Mouse (Mus musculus): ENCODE measurements around the gene Olfr972. TPM values are rescaled to one million over a fixed set of nuclear protein-coding genes. Genes with fewer than 3 reads are reported as not detected.
A peak's percentile ranks its signal among the peaks of the same experiment; 100 is the strongest.
"Not testable (repeated sequence)": the region's sequence is repeated elsewhere in the genome, so short reads cannot be mapped to it uniquely, and the experiment has no call there.

Gene Olfr972
- polyA plus RNA-seq (2015; fragmentation: Nextera tagmentation; extraction: Ambion mirVana): not detected in 2 replicates

DNA sequence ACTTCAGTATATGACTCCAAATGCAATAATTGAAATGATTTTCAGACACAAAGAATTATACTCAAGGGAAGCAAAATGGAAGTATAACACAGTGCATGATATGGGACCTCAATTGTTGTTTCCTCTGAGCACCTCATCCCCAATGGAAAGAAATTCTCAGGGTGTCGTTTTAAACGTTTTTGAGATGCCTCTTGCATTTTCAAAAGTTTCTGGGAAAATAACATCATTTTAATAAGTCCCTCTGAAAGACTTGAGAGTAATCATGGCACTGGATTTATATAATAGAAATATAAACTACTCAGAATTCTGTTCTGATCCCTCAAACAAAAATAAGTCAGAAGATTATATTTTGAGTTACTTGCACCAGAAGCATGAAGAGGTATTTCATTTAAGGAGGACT lies at the start of gene Olfr972:
Olfr972 (plus strand) TSS at position 301 of the 400 bp plus-strand sequence.
- Histone ChIP-seq H3K4me3 (ENCODE audit: low read depth, low read length) (no peak within 1 kb of the TSS), H3K27ac (ENCODE audit: low read length) (no peak within 1 kb of the TSS), H3K4me2 (ENCODE audit: low read length) (no peak within 1 kb of the TSS), H3K4me1 (ENCODE audit: control insufficient read depth, insufficient read depth, low read length) (no peaks in the 10 kb centered on the region), H3K36me3 (ENCODE audit: control insufficient read depth, insufficient read depth, low read length) (no peaks in the 10 kb centered on the region), H3K9me3 (replicated peaks; ENCODE audit: control insufficient read depth, low read length, poor library complexity, severe bottlenecking) (no peaks in the 10 kb centered on the region), H3K9ac (ENCODE audit: low read depth, low read length) (no peak within 1 kb of the TSS), H3K27me3 (ENCODE audit: control insufficient read depth, insufficient read depth, low read depth, low read length) (no peaks in the 10 kb centered on the region)
- 80% methylated on average over 2 of the region's 2 CpGs for WGBS
- no peak for ATAC-seq

GRCm38 (mm10) chr9:39836576-39836975 lies 29.6 kb upstream of the Olfr972 start, which contains the start of gene Olfr971:
Gene Olfr971, plus strand, starts transcription at chr9:39836876.
- not testable (repeated sequence) for H3K9ac ChIP-seq (ENCODE audit: low read depth, low read length); H3K27ac ChIP-seq (ENCODE audit: low read length); H3K27me3 ChIP-seq (ENCODE audit: control insufficient read depth, insufficient read depth, low read depth, low read length); H3K4me1 ChIP-seq (ENCODE audit: control insufficient read depth, insufficient read depth, low read length); ATAC-seq; H3K9me3 ChIP-seq (replicated peaks; ENCODE audit: control insufficient read depth, low read length, poor library complexity, severe bottlenecking); H3K36me3 ChIP-seq (ENCODE audit: control insufficient read depth, insufficient read depth, low read length); H3K4me3 ChIP-seq (ENCODE audit: low read depth, low read length); H3K4me2 ChIP-seq (ENCODE audit: low read length)
- 89% methylated on average over 1 of the region's 2 CpGs for WGBS

- H3K9me3 ChIP-seq (replicated peaks; ENCODE audit: control insufficient read depth, low read length, poor library complexity, severe bottlenecking); H3K27ac ChIP-seq (ENCODE audit: low read length); H3K27me3 ChIP-seq (ENCODE audit: control insufficient read depth, insufficient read depth, low read depth, low read length); ATAC-seq; H3K36me3 ChIP-seq (ENCODE audit: control insufficient read depth, insufficient read depth, low read length); H3K9ac ChIP-seq (ENCODE audit: low read depth, low read length); H3K4me3 ChIP-seq (ENCODE audit: low read depth, low read length); H3K4me1 ChIP-seq (ENCODE audit: control insufficient read depth, insufficient read depth, low read length); H3K4me2 ChIP-seq (ENCODE audit: low read length): not testable (repeated sequence)
- 85% methylated on average over 1 of the region's 1 CpGs for WGBS
Observed at GRCm38 (mm10) chr9:39871986-39872385, 5.8 kb downstream of the Olfr972 start.

GRCm38 (mm10) chr9:39877541-39878396 lies 11.5 kb downstream of the Olfr972 start:
- not testable (repeated sequence) for H3K9me3 ChIP-seq (replicated peaks; ENCODE audit: control insufficient read depth, low read length, poor library complexity, severe bottlenecking); H3K36me3 ChIP-seq (ENCODE audit: control insufficient read depth, insufficient read depth, low read length)

DNA sequence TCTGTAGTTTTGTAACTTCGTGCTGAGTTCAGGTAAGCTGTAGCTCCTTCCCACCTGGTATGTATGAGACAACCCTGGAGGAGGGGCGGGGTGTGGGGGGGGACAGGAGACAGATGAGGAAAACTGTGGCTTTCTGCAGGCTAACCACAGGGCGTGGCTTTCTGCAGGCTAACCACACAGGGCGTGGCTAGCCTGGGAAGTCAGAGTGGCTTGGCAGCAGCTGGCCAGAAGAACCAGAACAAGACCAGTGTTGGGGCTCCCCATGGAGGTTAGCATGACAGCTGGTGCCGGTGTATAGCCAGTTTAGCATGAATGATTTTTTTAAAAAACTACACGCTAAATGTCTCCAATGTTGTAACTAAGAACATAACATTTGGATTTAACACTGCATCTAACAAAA lies 38.9 kb downstream of the Olfr972 start:
- no peaks in the 10 kb centered on the region for H3K9me3 ChIP-seq (replicated peaks; ENCODE audit: control insufficient read depth, low read length, poor library complexity, severe bottlenecking)
- no peak overlapping the region for H3K27ac ChIP-seq (ENCODE audit: low read length)
- no peaks in the 10 kb centered on the region for H3K36me3 ChIP-seq (ENCODE audit: control insufficient read depth, insufficient read depth, low read length)
- no peak overlapping the region for H3K4me2 ChIP-seq (ENCODE audit: low read length)
- ATAC-seq: no peak
- no peaks in the 10 kb centered on the region for H3K27me3 ChIP-seq (ENCODE audit: control insufficient read depth, insufficient read depth, low read depth, low read length)
- WGBS: 83% methylated on average over 6 of the region's 6 CpGs
- H3K4me1 ChIP-seq (ENCODE audit: control insufficient read depth, insufficient read depth, low read length): no peaks in the 10 kb centered on the region
- no peak overlapping the region for H3K9ac ChIP-seq (ENCODE audit: low read depth, low read length)
- no peak overlapping the region for H3K4me3 ChIP-seq (ENCODE audit: low read depth, low read length)

More at GRCm38 (mm10) chr9:39877541-39878396, 11.5 kb downstream of the Olfr972 start:
- H3K4me2 ChIP-seq (ENCODE audit: low read length); H3K9ac ChIP-seq (ENCODE audit: low read depth, low read length); H3K4me1 ChIP-seq (ENCODE audit: control insufficient read depth, insufficient read depth, low read length); H3K27me3 ChIP-seq (ENCODE audit: control insufficient read depth, insufficient read depth, low read depth, low read length); H3K4me3 ChIP-seq (ENCODE audit: low read depth, low read length); H3K27ac ChIP-seq (ENCODE audit: low read length): not testable (repeated sequence)
- ATAC-seq: peak; percentile 98
- no CpG with 5 or more reads among the region's 4 CpGs for WGBS

DNA sequence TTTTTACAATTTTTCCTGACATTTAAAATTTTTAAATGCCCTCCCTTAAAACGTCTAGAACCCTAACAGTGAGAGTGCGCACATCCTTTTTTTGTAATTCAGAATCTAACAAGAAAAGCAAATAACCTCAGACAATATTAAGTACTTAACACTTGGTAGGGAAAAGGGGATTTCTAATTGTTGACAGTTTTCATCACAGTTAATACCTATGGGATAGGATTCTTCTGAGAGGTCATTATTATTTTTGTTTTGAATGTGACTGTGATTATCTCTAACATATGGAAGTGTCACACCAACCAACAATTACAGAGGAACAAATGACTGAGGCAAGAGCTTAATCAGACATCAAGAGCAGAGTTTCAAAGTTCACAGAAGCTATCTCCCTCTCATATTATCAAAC lies 40.8 kb downstream of the Olfr972 start, which contains the start of gene Olfr229:
Olfr229 (plus strand) TSS at position 301 of the 400 bp plus-strand sequence.
- no peaks in the 10 kb centered on the region for H3K9me3 ChIP-seq (replicated peaks; ENCODE audit: control insufficient read depth, low read length, poor library complexity, severe bottlenecking)
- H3K27ac ChIP-seq (ENCODE audit: low read length): no peak within 1 kb of the TSS
- no peak within 1 kb of the TSS for H3K4me3 ChIP-seq (ENCODE audit: low read depth, low read length)
- H3K4me1 ChIP-seq (ENCODE audit: control insufficient read depth, insufficient read depth, low read length): no peaks in the 10 kb centered on the region
- no peak within 1 kb of the TSS for H3K9ac ChIP-seq (ENCODE audit: low read depth, low read length)
- ATAC-seq: no peak
- 75% methylated on average over 2 of the region's 2 CpGs for WGBS
- H3K27me3 ChIP-seq (ENCODE audit: control insufficient read depth, insufficient read depth, low read depth, low read length): no peaks in the 10 kb centered on the region
- no peaks in the 10 kb centered on the region for H3K36me3 ChIP-seq (ENCODE audit: control insufficient read depth, insufficient read depth, low read length)
- no peak within 1 kb of the TSS for H3K4me2 ChIP-seq (ENCODE audit: low read length)

GRCm38 (mm10) chr9:39909939-39910338 lies 43.7 kb downstream of the Olfr972 start:
- no peak overlapping the region for H3K4me2 ChIP-seq (ENCODE audit: low read length)
- ATAC-seq: no peak
- no peak overlapping the region for H3K4me3 ChIP-seq (ENCODE audit: low read depth, low read length)
- WGBS: 91% methylated on average over 3 of the region's 3 CpGs
- no peaks in the 10 kb centered on the region for H3K9me3 ChIP-seq (replicated peaks; ENCODE audit: control insufficient read depth, low read length, poor library complexity, severe bottlenecking)
- H3K9ac ChIP-seq (ENCODE audit: low read depth, low read length): no peak overlapping the region
- H3K27ac ChIP-seq (ENCODE audit: low read length): no peak overlapping the region
- H3K27me3 ChIP-seq (ENCODE audit: control insufficient read depth, insufficient read depth, low read depth, low read length): no peaks in the 10 kb centered on the region
- no peaks in the 10 kb centered on the region for H3K4me1 ChIP-seq (ENCODE audit: control insufficient read depth, insufficient read depth, low read length)
- H3K36me3 ChIP-seq (ENCODE audit: control insufficient read depth, insufficient read depth, low read length): no peaks in the 10 kb centered on the region

Other genes with a start within 250 kb of the Olfr972 start
- not detected in 2 replicates for gene Olfr960, start 245.0 kb upstream of the Olfr972 start, polyA plus RNA-seq (2015; fragmentation: Nextera tagmentation; extraction: Ambion mirVana)
- gene Olfr961, start 221.3 kb upstream of the Olfr972 start, polyA plus RNA-seq (2015; fragmentation: Nextera tagmentation; extraction: Ambion mirVana): not detected in 2 replicates
- not detected in 2 replicates for gene Olfr963, start 199.2 kb upstream of the Olfr972 start, polyA plus RNA-seq (2015; fragmentation: Nextera tagmentation; extraction: Ambion mirVana)
- not detected in 2 replicates for gene Olfr149, start 159.3 kb upstream of the Olfr972 start, polyA plus RNA-seq (2015; fragmentation: Nextera tagmentation; extraction: Ambion mirVana)
- gene Olfr965, start 155.1 kb upstream of the Olfr972 start, polyA plus RNA-seq (2015; fragmentation: Nextera tagmentation; extraction: Ambion mirVana): not detected in 2 replicates
- not detected in 2 replicates for gene Olfr150, start 135.4 kb upstream of the Olfr972 start, polyA plus RNA-seq (2015; fragmentation: Nextera tagmentation; extraction: Ambion mirVana)
- gene Olfr967, start 120.2 kb upstream of the Olfr972 start, polyA plus RNA-seq (2015; fragmentation: Nextera tagmentation; extraction: Ambion mirVana): not detected in 2 replicates
- not detected in 2 replicates for gene Olfr968, start 83.2 kb upstream of the Olfr972 start, polyA plus RNA-seq (2015; fragmentation: Nextera tagmentation; extraction: Ambion mirVana)
- gene Olfr969, start 75.5 kb upstream of the Olfr972 start, polyA plus RNA-seq (2015; fragmentation: Nextera tagmentation; extraction: Ambion mirVana): not detected in 2 replicates
- not detected in 2 replicates for gene Olfr970, start 57.6 kb upstream of the Olfr972 start, polyA plus RNA-seq (2015; fragmentation: Nextera tagmentation; extraction: Ambion mirVana)
- not detected in 2 replicates for gene Olfr971, start 29.5 kb upstream of the Olfr972 start, polyA plus RNA-seq (2015; fragmentation: Nextera tagmentation; extraction: Ambion mirVana)
- not detected in 2 replicates for gene Olfr229, start 40.9 kb downstream of the Olfr972 start, polyA plus RNA-seq (2015; fragmentation: Nextera tagmentation; extraction: Ambion mirVana)
- not detected in 2 replicates for gene Olfr974, start 71.1 kb downstream of the Olfr972 start, polyA plus RNA-seq (2015; fragmentation: Nextera tagmentation; extraction: Ambion mirVana)
- gene Olfr975, start 85.6 kb downstream of the Olfr972 start, polyA plus RNA-seq (2015; fragmentation: Nextera tagmentation; extraction: Ambion mirVana): not detected in 2 replicates
- gene Olfr976, start 94.7 kb downstream of the Olfr972 start, polyA plus RNA-seq (2015; fragmentation: Nextera tagmentation; extraction: Ambion mirVana): not detected in 2 replicates
- not detected in 2 replicates for gene Olfr978, start 125.7 kb downstream of the Olfr972 start, polyA plus RNA-seq (2015; fragmentation: Nextera tagmentation; extraction: Ambion mirVana)
- gene Olfr979, start 137.0 kb downstream of the Olfr972 start, polyA plus RNA-seq (2015; fragmentation: Nextera tagmentation; extraction: Ambion mirVana): not detected in 2 replicates
- not detected in 2 replicates for gene Olfr980, start 143.2 kb downstream of the Olfr972 start, polyA plus RNA-seq (2015; fragmentation: Nextera tagmentation; extraction: Ambion mirVana)
- not detected in 2 replicates for gene Olfr981, start 155.0 kb downstream of the Olfr972 start, polyA plus RNA-seq (2015; fragmentation: Nextera tagmentation; extraction: Ambion mirVana)
- not detected in 2 replicates for gene Olfr982, start 207.4 kb downstream of the Olfr972 start, polyA plus RNA-seq (2015; fragmentation: Nextera tagmentation; extraction: Ambion mirVana)
- gene Olfr983, start 227.2 kb downstream of the Olfr972 start, polyA plus RNA-seq (2015; fragmentation: Nextera tagmentation; extraction: Ambion mirVana): not detected in 2 replicates
- not detected in 2 replicates for gene Olfr984, start 247.8 kb downstream of the Olfr972 start, polyA plus RNA-seq (2015; fragmentation: Nextera tagmentation; extraction: Ambion mirVana)

Data from midbrain, embryonic 16.5 days (tissue).